Mouse (Mus musculus) myocyte (in vitro differentiated cells): Measurements from ENCODE around the gene Kalrn. TPM values are rescaled to one million over a fixed set of nuclear protein-coding genes. Genes with fewer than 3 reads are reported as not detected.

Experiments
- H3K27me3 ChIP-seq: one replicate; pipeline ENCODE4 v1.6.1; 2011; ENCODE audit not compliant: control insufficient read depth, insufficient read depth, insufficient read length
- H3K36me3 ChIP-seq: one replicate; pipeline ENCODE4 v1.6.1; 2011; ENCODE audit not compliant: control insufficient read depth, insufficient read depth
- H3K4me2 ChIP-seq: one replicate; pipeline ENCODE4 v1.6.1; 2011; ENCODE audit warnings: low read depth, control low read depth
- H3K4me3 ChIP-seq: one replicate; pipeline ENCODE4 v1.5.1; 2011; ENCODE audit warnings: mild to moderate bottlenecking, control low read depth, moderate library complexity
- H3K79me2 ChIP-seq: one replicate; pipeline ENCODE4 v1.6.1; 2011; ENCODE audit not compliant: control insufficient read depth, insufficient read depth
- H3ac ChIP-seq: one replicate; pipeline ENCODE4 v1.6.1; 2011; ENCODE audit not compliant: control insufficient read depth, insufficient read length
- CEBPB ChIP-seq: IDR thresholded peaks from 2 replicates; pipeline ENCODE4 v1.6.1; 2011; ENCODE audit warnings: mild to moderate bottlenecking, moderate library complexity; ENCODE audit not compliant: poor library complexity, insufficient read depth, severe bottlenecking
- E2F4 ChIP-seq: IDR thresholded peaks from one replicate; pipeline ENCODE4 v1.6.1; 2011; ENCODE audit warnings: mild to moderate bottlenecking, control low read depth, moderate library complexity; ENCODE audit not compliant: insufficient read depth
- MAX ChIP-seq: IDR thresholded peaks from one replicate; pipeline ENCODE4 v1.6.1; 2011; ENCODE audit warnings: low read depth, mild to moderate bottlenecking, control low read depth
- MYOD1 ChIP-seq, 3 experiments: IDR thresholded peaks; one replicate each; pipeline ENCODE4 v1.6.1; 2011; ENCODE audit warnings: control low read depth in 2 of 3, low read depth in 2 of 3, mild to moderate bottlenecking in 2 of 3, moderate library complexity in 1 of 3; ENCODE audit not compliant: insufficient read length in 2 of 3, control insufficient read depth in 1 of 3
- MYOG ChIP-seq, 3 experiments: IDR thresholded peaks; one replicate each; pipeline ENCODE4 v1.6.1; 2011; ENCODE audit warnings: control low read depth in 2 of 3, low read depth in 2 of 3, mild to moderate bottlenecking in 2 of 3; ENCODE audit not compliant: insufficient read length in 2 of 3, control insufficient read depth in 1 of 3, insufficient read depth in 1 of 3
- POLR2A ChIP-seq: IDR thresholded peaks from one replicate; pipeline ENCODE4 v1.6.1; 2011; ENCODE audit warnings: low read depth, mild to moderate bottlenecking, control low read depth, moderate library complexity; ENCODE audit not compliant: insufficient read length
- POLR2AphosphoS2 ChIP-seq: IDR thresholded peaks from one replicate; pipeline ENCODE4 v1.6.1; 2011; ENCODE audit warnings: low read depth, control low read depth; ENCODE audit not compliant: insufficient read length
- REST ChIP-seq: IDR thresholded peaks from one replicate; pipeline ENCODE4 v1.6.1; 2011; ENCODE audit warnings: mild to moderate bottlenecking, control low read depth, moderate library complexity; ENCODE audit not compliant: insufficient read depth, insufficient read length
- SRF ChIP-seq: IDR thresholded peaks from one replicate; pipeline ENCODE4 v1.6.1; 2011; ENCODE audit warnings: low read depth; ENCODE audit not compliant: control insufficient read depth, insufficient read length
- TCF12 ChIP-seq: IDR thresholded peaks from one replicate; pipeline ENCODE4 v1.6.1; 2011; ENCODE audit warnings: mild to moderate bottlenecking, control low read depth; ENCODE audit not compliant: poor library complexity, insufficient read depth, severe bottlenecking
- TCF3 ChIP-seq: IDR thresholded peaks from one replicate; pipeline ENCODE4 v1.6.1; 2011; ENCODE audit warnings: low read depth, control low read depth; ENCODE audit not compliant: insufficient read length
- USF1 ChIP-seq: IDR thresholded peaks from one replicate; pipeline ENCODE4 v1.6.1; 2011; ENCODE audit warnings: low read depth, mild to moderate bottlenecking, control low read depth, moderate library complexity
- polyA plus RNA-seq: library from polyadenylated mRNA; unstranded; fragments of >200 nt; fragmentation: generic; extraction: Trizol; gene quantifications from one replicate; pipeline ENCODE4 v1.2.1, GENCODE M21; 2012; ENCODE audit warnings: missing spikeins

Kalrn gene
- polyA plus RNA-seq, 1 experiment: 5.5 TPM

DNA sequence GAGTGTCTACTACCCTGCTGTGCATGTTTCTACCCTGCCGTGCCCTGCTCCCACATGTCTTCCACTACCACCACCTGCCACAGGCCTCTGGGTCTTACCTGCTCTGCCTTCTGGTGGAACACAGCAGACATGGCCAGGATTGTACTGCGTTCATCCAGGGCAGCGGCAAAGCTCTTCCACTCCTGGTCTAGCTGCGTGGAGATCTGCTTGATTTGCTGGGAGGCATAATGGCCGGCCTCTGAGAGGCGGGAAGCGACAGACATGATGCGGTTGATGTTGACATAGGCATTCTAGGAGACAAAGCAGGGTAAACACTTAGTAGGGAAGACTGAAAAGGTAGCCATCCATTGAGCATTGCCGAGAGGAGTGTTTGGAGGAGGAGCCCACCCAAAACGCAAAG lies 259.3 kb downstream of the Kalrn start:
- Histone ChIP-seq H3K4me2 (no peak overlapping the region), H3ac (no peak overlapping the region), H3K36me3 (no peaks in the 10 kb centered on the region), H3K27me3 (no peaks in the 10 kb centered on the region), H3K4me3 (no peak overlapping the region), H3K79me2 (no peaks in the 10 kb centered on the region)
- TF ChIP-seq TCF12 (no peak), E2F4 (no peak), CEBPB (no peak), REST (no peak), TCF3 (no peak), USF1 (no peak), MYOD1 (IDR thresholded peaks at IDR 0.05; ENCODE audit: control insufficient read depth in 1 of 3, insufficient read length in 2 of 3, low read depth in 2 of 3) (no peak), MYOG (IDR thresholded peaks at IDR 0.05; ENCODE audit: control insufficient read depth in 1 of 3, insufficient read depth in 1 of 3, insufficient read length in 2 of 3, low read depth in 2 of 3) (no peak), POLR2A (no peak), SRF (no peak)

DNA sequence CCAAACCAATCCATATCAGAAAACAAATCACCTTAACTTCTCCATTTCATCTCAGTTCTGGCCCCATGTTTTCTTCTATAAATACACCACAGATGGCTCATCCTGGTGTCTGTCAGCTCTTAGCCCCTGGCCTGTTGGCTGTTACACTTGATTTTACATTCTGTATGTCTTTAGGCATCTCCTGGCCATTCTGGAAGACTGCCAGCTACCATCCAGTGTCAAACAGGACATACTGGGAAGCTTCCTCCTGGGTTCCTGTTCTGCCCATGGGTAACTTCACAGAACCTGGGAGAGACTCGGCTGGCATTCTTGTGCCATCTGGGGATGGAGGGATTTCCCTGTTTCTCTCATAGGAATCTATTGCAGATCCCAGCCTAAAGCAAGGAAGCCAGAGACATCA lies 261.8 kb downstream of the Kalrn start:
- no peak overlapping the region for H3ac ChIP-seq
- H3K79me2 ChIP-seq: no peaks in the 10 kb centered on the region
- H3K4me2 ChIP-seq: no peak overlapping the region
- no peaks in the 10 kb centered on the region for H3K36me3 ChIP-seq
- no peaks in the 10 kb centered on the region for H3K27me3 ChIP-seq
- no peak overlapping the region for H3K4me3 ChIP-seq
- TF ChIP-seq TCF12: no peak
- TF ChIP-seq MYOG (IDR thresholded peaks at IDR 0.05; ENCODE audit: control insufficient read depth in 1 of 3, insufficient read depth in 1 of 3, insufficient read length in 2 of 3, low read depth in 2 of 3): no peak
- no peak for TF ChIP-seq SRF
- TF ChIP-seq MAX: no peak
- TF ChIP-seq TCF3: no peak
- TF ChIP-seq REST: no peak
- TF ChIP-seq CEBPB: no peak

DNA sequence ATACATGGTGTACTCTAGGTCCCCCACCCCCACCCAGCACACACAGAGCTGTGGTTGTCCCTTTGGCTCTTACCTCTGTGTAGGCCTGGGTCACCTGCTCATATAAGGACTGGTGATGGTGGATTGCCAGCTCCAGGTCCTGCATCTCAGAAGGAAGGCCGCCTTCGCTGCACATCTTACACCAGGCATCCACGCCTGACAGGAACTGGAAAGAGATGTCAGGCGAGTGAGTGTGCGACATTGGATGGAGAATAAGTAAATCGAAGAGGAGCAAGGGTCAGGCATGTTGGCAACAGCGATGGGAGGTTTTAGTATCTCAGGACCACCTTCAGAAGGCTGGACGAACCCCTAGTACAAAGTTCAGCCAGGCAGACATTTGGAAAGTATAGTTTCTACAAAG lies 263.0 kb downstream of the Kalrn start:
- Histone ChIP-seq H3ac (no peak overlapping the region), H3K79me2 (no peaks in the 10 kb centered on the region), H3K4me3 (no peak overlapping the region), H3K36me3 (no peaks in the 10 kb centered on the region), H3K4me2 (no peak overlapping the region), H3K27me3 (no peaks in the 10 kb centered on the region)
- TF ChIP-seq TCF3 (no peak), MAX (no peak), TCF12 (no peak), MYOD1 (IDR thresholded peaks at IDR 0.05; ENCODE audit: control insufficient read depth in 1 of 3, insufficient read length in 2 of 3, low read depth in 2 of 3) (no peak), CEBPB (no peak), POLR2AphosphoS2 (no peak), POLR2A (no peak), USF1 (no peak), MYOG (IDR thresholded peaks at IDR 0.05; ENCODE audit: control insufficient read depth in 1 of 3, insufficient read depth in 1 of 3, insufficient read length in 2 of 3, low read depth in 2 of 3) (no peak), SRF (no peak), REST (no peak), E2F4 (no peak)

DNA sequence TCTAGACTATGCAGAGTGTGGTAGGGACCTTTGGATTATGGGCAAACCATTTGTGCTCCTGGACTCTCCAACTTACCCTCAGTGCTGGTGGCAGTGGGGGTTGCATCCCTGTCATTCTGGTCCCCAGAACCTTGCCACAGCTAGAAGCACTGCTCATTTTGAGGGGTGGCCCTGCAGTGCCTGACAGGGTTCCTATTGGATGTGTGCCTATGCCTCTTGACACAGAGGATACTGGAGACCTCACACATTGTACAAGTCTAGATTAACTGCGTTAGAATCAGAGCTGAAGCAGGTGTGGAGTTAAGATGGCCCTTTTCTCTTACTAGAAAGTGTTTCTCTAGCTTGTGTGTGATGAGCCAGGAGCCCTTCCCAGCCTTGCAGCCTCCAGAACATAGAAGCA lies 265.0 kb downstream of the Kalrn start:
- H3K4me2 ChIP-seq: no peak overlapping the region
- H3K36me3 ChIP-seq: no peaks in the 10 kb centered on the region
- H3K79me2 ChIP-seq: no peaks in the 10 kb centered on the region
- no peak for TF ChIP-seq MYOG (IDR thresholded peaks at IDR 0.05; ENCODE audit: control insufficient read depth in 1 of 3, insufficient read depth in 1 of 3, insufficient read length in 2 of 3, low read depth in 2 of 3)
- no peak for TF ChIP-seq TCF3
- H3K27me3 ChIP-seq: no peaks in the 10 kb centered on the region
- no peak overlapping the region for H3ac ChIP-seq
- no peak overlapping the region for H3K4me3 ChIP-seq

DNA sequence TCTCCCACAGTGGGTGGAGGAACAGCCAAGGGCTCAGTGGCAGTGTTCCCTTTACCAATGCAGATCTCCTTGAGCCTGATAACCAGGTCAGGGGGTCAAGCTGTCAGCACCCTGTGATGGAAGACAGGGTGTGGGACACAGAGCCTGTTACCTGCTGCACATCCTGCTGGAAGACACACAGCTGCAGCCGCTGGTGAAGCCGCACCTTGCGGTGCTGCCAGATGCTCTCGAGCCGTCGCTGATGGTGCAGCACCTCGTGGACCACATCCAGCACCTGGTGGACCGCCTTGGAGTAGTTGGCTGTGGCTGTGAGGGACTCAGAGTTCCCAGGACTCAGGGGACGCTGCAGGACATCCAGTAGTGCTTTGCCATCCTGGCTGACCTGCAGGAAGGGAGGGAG lies 265.9 kb downstream of the Kalrn start:
- no peaks in the 10 kb centered on the region for H3K27me3 ChIP-seq
- H3K79me2 ChIP-seq: no peaks in the 10 kb centered on the region
- H3K4me3 ChIP-seq: no peak overlapping the region
- no peak overlapping the region for H3K4me2 ChIP-seq
- no peaks in the 10 kb centered on the region for H3K36me3 ChIP-seq
- H3ac ChIP-seq: no peak overlapping the region
- no peak for TF ChIP-seq TCF3
- no peak for TF ChIP-seq MYOD1 (IDR thresholded peaks at IDR 0.05; ENCODE audit: control insufficient read depth in 1 of 3, insufficient read length in 2 of 3, low read depth in 2 of 3)
- no peak for TF ChIP-seq E2F4
- TF ChIP-seq TCF12: no peak
- no peak for TF ChIP-seq POLR2A
- TF ChIP-seq CEBPB: no peak
- no peak for TF ChIP-seq MYOG (IDR thresholded peaks at IDR 0.05; ENCODE audit: control insufficient read depth in 1 of 3, insufficient read depth in 1 of 3, insufficient read length in 2 of 3, low read depth in 2 of 3)
- no peak for TF ChIP-seq MAX
- no peak for TF ChIP-seq SRF
- no peak for TF ChIP-seq USF1
